Mouse (Mus musculus): ENCODE results near the gene Klc3. TPM values are rescaled to one million over a fixed set of nuclear protein-coding genes. Genes with fewer than 3 reads are reported as not detected.

Klc3 gene
- polyA plus RNA-seq, 1 experiment: 3.5 TPM

GRCm38 (mm10) chr7:19437048-19437447 is 33.1 kb upstream of the Klc3 start:
- H3ac ChIP-seq (ENCODE audit: control insufficient read depth, insufficient read length): no peak overlapping the region
- H3K27me3 ChIP-seq (ENCODE audit: control insufficient read depth, insufficient read depth, insufficient read length): no peaks in the 10 kb centered on the region
- no peak overlapping the region for H3K4me3 ChIP-seq
- TF ChIP-seq MAX (IDR thresholded peaks at IDR 0.05; ENCODE audit: low read depth) (no peak), POLR2AphosphoS2 (IDR thresholded peaks at IDR 0.05; ENCODE audit: insufficient read length, low read depth) (no peak), MYOG (IDR thresholded peaks at IDR 0.05; ENCODE audit: control insufficient read depth in 1 of 3, insufficient read depth in 1 of 3, insufficient read length in 2 of 3, low read depth in 2 of 3) (no peak), E2F4 (IDR thresholded peaks at IDR 0.05; ENCODE audit: insufficient read depth) (no peak), SRF (IDR thresholded peaks at IDR 0.05; ENCODE audit: control insufficient read depth, insufficient read length, low read depth) (no peak), MYOD1 (IDR thresholded peaks at IDR 0.05; ENCODE audit: control insufficient read depth in 1 of 3, insufficient read length in 2 of 3, low read depth in 2 of 3) (no peak), TCF3 (IDR thresholded peaks at IDR 0.05; ENCODE audit: insufficient read length, low read depth) (no peak), USF1 (IDR thresholded peaks at IDR 0.05; ENCODE audit: low read depth) (no peak), REST (IDR thresholded peaks at IDR 0.05; ENCODE audit: insufficient read depth, insufficient read length) (no peak), TCF12 (IDR thresholded peaks at IDR 0.05; ENCODE audit: insufficient read depth, poor library complexity, severe bottlenecking) (no peak), CEBPB (IDR thresholded peaks at IDR 0.05; ENCODE audit: insufficient read depth, poor library complexity, severe bottlenecking) (no peak), POLR2A (IDR thresholded peaks at IDR 0.05; ENCODE audit: insufficient read length, low read depth) (no peak)
- peaks cover 20% of the 10 kb centered on the region for H3K36me3 ChIP-seq (ENCODE audit: control insufficient read depth, insufficient read depth)
- H3K79me2 ChIP-seq (ENCODE audit: control insufficient read depth, insufficient read depth): no peaks in the 10 kb centered on the region
- no peak overlapping the region for H3K4me2 ChIP-seq (ENCODE audit: low read depth)

GRCm38 (mm10) chr7:19436276-19436675 is 32.4 kb upstream of the Klc3 start:
- TF ChIP-seq TCF12 (IDR thresholded peaks at IDR 0.05; ENCODE audit: insufficient read depth, poor library complexity, severe bottlenecking): no peak
- no peak for TF ChIP-seq REST (IDR thresholded peaks at IDR 0.05; ENCODE audit: insufficient read depth, insufficient read length)
- no peak for TF ChIP-seq CEBPB (IDR thresholded peaks at IDR 0.05; ENCODE audit: insufficient read depth, poor library complexity, severe bottlenecking)
- no peak for TF ChIP-seq MYOG (IDR thresholded peaks at IDR 0.05; ENCODE audit: control insufficient read depth in 1 of 3, insufficient read depth in 1 of 3, insufficient read length in 2 of 3, low read depth in 2 of 3)
- no peak for TF ChIP-seq MAX (IDR thresholded peaks at IDR 0.05; ENCODE audit: low read depth)
- no peak for TF ChIP-seq E2F4 (IDR thresholded peaks at IDR 0.05; ENCODE audit: insufficient read depth)
- TF ChIP-seq USF1 (IDR thresholded peaks at IDR 0.05; ENCODE audit: low read depth): no peak
- Histone ChIP-seq H3K4me3 (no peak overlapping the region), H3K4me2 (ENCODE audit: low read depth) (no peak overlapping the region), H3K36me3 (ENCODE audit: control insufficient read depth, insufficient read depth) (peaks cover 18% of the 10 kb centered on the region), H3ac (ENCODE audit: control insufficient read depth, insufficient read length) (no peak overlapping the region), H3K79me2 (ENCODE audit: control insufficient read depth, insufficient read depth) (no peaks in the 10 kb centered on the region), H3K27me3 (ENCODE audit: control insufficient read depth, insufficient read depth, insufficient read length) (no peaks in the 10 kb centered on the region)

GRCm38 (mm10) chr7:19432475-19432874 is 28.6 kb upstream of the Klc3 start:
- no peak overlapping the region for H3K4me2 ChIP-seq (ENCODE audit: low read depth)
- no peaks in the 10 kb centered on the region for H3K27me3 ChIP-seq (ENCODE audit: control insufficient read depth, insufficient read depth, insufficient read length)
- no peak overlapping the region for H3ac ChIP-seq (ENCODE audit: control insufficient read depth, insufficient read length)
- peaks cover 24% of the 10 kb centered on the region for H3K36me3 ChIP-seq (ENCODE audit: control insufficient read depth, insufficient read depth)
- H3K4me3 ChIP-seq: no peak overlapping the region
- TF ChIP-seq SRF (IDR thresholded peaks at IDR 0.05; ENCODE audit: control insufficient read depth, insufficient read length, low read depth): no peak
- no peak for TF ChIP-seq REST (IDR thresholded peaks at IDR 0.05; ENCODE audit: insufficient read depth, insufficient read length)
- H3K79me2 ChIP-seq (ENCODE audit: control insufficient read depth, insufficient read depth): no peaks in the 10 kb centered on the region

- Histone ChIP-seq H3K36me3 (ENCODE audit: control insufficient read depth, insufficient read depth) (peaks cover 20% of the 10 kb centered on the region), H3K4me3 (no peak overlapping the region), H3K27me3 (ENCODE audit: control insufficient read depth, insufficient read depth, insufficient read length) (no peaks in the 10 kb centered on the region), H3K4me2 (ENCODE audit: low read depth) (no peak overlapping the region), H3K79me2 (ENCODE audit: control insufficient read depth, insufficient read depth) (no peaks in the 10 kb centered on the region), H3ac (ENCODE audit: control insufficient read depth, insufficient read length) (no peak overlapping the region)
- TF ChIP-seq POLR2AphosphoS2 (IDR thresholded peaks at IDR 0.05; ENCODE audit: insufficient read length, low read depth) (no peak), SRF (IDR thresholded peaks at IDR 0.05; ENCODE audit: control insufficient read depth, insufficient read length, low read depth) (no peak), MYOG (IDR thresholded peaks at IDR 0.05; ENCODE audit: control insufficient read depth in 1 of 3, insufficient read depth in 1 of 3, insufficient read length in 2 of 3, low read depth in 2 of 3) (no peak), POLR2A (IDR thresholded peaks at IDR 0.05; ENCODE audit: insufficient read length, low read depth) (no peak), MYOD1 (IDR thresholded peaks at IDR 0.05; ENCODE audit: control insufficient read depth in 1 of 3, insufficient read length in 2 of 3, low read depth in 2 of 3) (no peak), CEBPB (IDR thresholded peaks at IDR 0.05; ENCODE audit: insufficient read depth, poor library complexity, severe bottlenecking) (no peak), USF1 (IDR thresholded peaks at IDR 0.05; ENCODE audit: low read depth) (no peak), MAX (IDR thresholded peaks at IDR 0.05; ENCODE audit: low read depth) (no peak), E2F4 (IDR thresholded peaks at IDR 0.05; ENCODE audit: insufficient read depth) (no peak), REST (IDR thresholded peaks at IDR 0.05; ENCODE audit: insufficient read depth, insufficient read length) (no peak)
Observed at GRCm38 (mm10) chr7:19430402-19430801, 26.5 kb upstream of the Klc3 start.

GRCm38 (mm10) chr7:19429726-19430125 is 25.8 kb upstream of the Klc3 start:
- H3K4me2 ChIP-seq (ENCODE audit: low read depth): no peak overlapping the region
- H3K79me2 ChIP-seq (ENCODE audit: control insufficient read depth, insufficient read depth): no peaks in the 10 kb centered on the region
- H3ac ChIP-seq (ENCODE audit: control insufficient read depth, insufficient read length): no peak overlapping the region
- TF ChIP-seq CEBPB (IDR thresholded peaks at IDR 0.05; ENCODE audit: insufficient read depth, poor library complexity, severe bottlenecking) (no peak), REST (IDR thresholded peaks at IDR 0.05; ENCODE audit: insufficient read depth, insufficient read length) (no peak), MAX (IDR thresholded peaks at IDR 0.05; ENCODE audit: low read depth) (no peak)
- H3K36me3 ChIP-seq (ENCODE audit: control insufficient read depth, insufficient read depth): peaks cover 20% of the 10 kb centered on the region
- H3K4me3 ChIP-seq: no peak overlapping the region
- H3K27me3 ChIP-seq (ENCODE audit: control insufficient read depth, insufficient read depth, insufficient read length): no peaks in the 10 kb centered on the region
